Mouse (Mus musculus) C2C12 (cell line): ENCODE results near the gene Dnah7b.

Source experiments
- CEBPB ChIP-seq: IDR thresholded peaks from one replicate; pipeline ENCODE4 v1.6.1; 2011; ENCODE audit warnings: low read depth, mild to moderate bottlenecking, control low read depth, moderate library complexity
- CTCF ChIP-seq: IDR thresholded peaks from one replicate; pipeline ENCODE4 v1.5.1; 2011; ENCODE audit not compliant: control insufficient read depth, insufficient read depth, insufficient read length
- FOSL1 ChIP-seq: IDR thresholded peaks from one replicate; pipeline ENCODE4 v1.8.0; 2011; ENCODE audit warnings: mild to moderate bottlenecking, low read length; ENCODE audit not compliant: poor library complexity, insufficient read depth, severe bottlenecking
- MAX ChIP-seq: IDR thresholded peaks from one replicate; pipeline ENCODE4 v1.6.1; 2011; ENCODE audit warnings: mild to moderate bottlenecking, control low read depth
- MYOD1 ChIP-seq: IDR thresholded peaks from one replicate; pipeline ENCODE4 v1.6.1; 2011; ENCODE audit warnings: low read depth; ENCODE audit not compliant: control insufficient read depth, insufficient read length
- MYOG ChIP-seq: IDR thresholded peaks from one replicate; pipeline ENCODE4 v1.6.1; 2011; ENCODE audit not compliant: control insufficient read depth, insufficient read length; ENCODE audit errors: extremely low read depth
- USF1 ChIP-seq: IDR thresholded peaks from one replicate; pipeline ENCODE4 v1.6.1; 2011; ENCODE audit warnings: low read depth, mild to moderate bottlenecking, control low read depth, moderate library complexity

DNA sequence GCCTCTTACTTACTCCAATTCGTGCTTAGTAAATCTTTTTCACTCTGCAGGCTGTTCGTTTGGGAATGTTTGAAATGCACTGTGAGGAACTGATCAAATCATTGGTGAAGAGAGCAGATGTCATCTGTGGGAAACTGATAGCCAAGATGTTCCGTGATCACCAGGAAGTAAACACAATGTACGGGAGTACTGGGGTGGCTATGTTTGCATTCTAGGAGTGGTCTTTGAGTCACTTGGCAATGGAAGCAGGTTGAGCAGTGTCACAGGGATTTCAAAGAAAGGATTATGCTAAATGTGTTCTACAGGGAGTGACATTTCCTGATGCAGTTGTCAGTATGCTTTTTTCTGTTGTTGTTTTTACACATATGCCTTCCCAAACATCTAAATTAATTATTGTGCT is 61.9 kb downstream of the Dnah7b start:
- TF ChIP-seq MYOG = no peak
- TF ChIP-seq CTCF = no peak
- no peak for TF ChIP-seq MAX
- no peak for TF ChIP-seq CEBPB
- TF ChIP-seq USF1 = no peak
- TF ChIP-seq FOSL1 = no peak
- no peak for TF ChIP-seq MYOD1
